Mouse (Mus musculus): ENCODE results near the gene Hook2.

The Hook2 gene

DNA sequence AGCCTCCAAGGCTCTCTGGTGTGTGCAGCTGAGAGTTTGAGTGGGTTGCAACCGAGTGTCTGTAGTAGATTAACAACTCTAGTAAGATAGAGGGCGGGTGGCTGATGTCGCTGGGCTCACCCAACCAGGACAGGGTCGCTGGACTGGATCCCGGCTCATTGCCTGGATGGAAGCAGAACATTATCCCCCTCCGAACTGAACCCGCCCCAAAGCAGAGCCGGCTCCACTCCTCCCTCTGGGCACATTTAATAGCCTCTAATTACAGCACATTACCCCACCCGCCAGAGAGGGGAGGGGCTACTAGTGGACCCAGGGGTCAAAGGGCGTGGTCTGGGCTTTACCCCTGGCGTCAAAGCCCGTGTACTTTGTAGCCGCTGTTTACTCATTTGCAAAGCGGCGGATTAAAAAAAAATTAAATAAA lies 1.1 kb upstream of the Hook2 start:
- peak; percentile 57 for DNase-seq

DNA sequence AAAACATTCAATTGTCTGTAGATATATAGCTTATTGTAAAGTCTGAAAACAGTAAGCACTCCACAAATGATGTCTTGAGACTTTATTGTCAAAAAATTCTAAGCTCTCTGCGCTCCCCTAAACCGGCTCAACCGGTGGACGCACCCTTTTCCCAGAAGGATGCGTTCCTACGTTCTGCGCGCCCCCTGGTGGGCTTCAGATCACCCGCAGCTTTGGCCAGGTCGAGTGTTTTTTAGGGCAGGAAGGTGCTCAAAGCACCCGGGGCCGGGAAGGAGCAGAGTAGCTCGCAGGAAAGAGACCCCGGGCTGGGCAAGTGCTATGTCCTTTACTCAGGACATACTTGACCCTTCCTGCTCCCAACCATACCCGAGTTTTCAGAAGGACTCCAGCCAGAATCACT lies 593 bp upstream of the Hook2 start:
- peak; percentile 93 for DNase-seq

DNA sequence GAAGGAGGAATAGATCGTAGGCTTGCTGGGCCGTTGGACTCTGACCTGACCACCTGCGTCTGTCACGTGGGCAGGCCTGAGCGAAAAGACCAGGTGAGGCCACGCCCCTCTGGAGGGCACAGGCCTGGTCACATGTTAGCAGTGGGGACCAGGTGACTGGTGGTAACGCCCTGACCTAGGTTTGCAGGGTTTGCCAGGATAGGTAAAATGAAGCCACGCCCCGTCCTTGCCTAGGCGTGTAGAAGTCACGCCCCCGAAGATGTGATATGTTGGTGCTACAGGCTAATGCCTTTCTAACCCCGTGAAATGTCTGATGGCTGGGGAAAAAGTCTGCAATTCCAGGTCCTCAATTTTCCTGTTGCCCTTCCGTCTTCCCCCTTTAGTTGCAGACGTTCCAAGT lies 433 bp downstream of the Hook2 start:
- no peak for DNase-seq

DNA sequence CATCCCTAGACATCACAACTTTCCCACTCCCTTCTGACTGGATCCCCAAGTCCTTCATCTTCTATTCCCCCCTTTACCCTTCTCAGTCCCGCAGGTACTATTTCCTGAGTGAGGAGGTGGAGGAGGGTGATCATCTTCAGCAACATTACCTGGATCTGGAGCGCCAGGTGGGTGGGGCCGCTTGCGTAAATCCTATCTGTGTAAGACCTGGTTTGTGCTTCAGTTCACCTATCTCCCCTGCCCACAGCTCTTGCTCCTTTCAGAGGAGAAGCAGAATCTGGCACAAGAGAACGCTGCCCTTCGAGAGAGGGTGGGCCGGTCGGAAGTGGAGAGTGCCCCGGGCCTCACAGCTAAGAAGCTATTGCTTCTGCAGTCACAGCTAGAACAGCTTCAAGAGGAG lies 4.0 kb downstream of the Hook2 start:
- DNase-seq, result no peak

DNA sequence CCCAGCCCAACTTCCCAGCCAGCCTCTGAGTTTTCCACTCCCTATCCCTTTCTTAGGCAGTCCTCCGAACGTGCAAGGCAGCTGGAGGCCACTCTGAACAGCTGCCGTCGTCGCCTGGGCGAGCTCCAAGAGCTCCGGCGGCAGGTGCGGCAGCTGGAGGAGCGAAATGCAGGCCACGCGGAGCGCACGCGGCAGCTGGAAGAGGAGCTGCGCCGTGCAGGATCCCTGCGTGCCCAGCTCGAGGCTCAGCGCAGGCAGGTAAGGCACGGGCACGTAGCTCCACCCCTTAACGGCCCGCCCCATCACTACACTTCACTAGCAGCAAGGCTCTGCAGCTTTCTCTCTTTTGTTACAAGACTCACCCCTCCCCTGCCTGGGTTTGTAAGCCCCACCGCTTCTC lies 5.3 kb downstream of the Hook2 start:
- DNase-seq, result no peak

DNA sequence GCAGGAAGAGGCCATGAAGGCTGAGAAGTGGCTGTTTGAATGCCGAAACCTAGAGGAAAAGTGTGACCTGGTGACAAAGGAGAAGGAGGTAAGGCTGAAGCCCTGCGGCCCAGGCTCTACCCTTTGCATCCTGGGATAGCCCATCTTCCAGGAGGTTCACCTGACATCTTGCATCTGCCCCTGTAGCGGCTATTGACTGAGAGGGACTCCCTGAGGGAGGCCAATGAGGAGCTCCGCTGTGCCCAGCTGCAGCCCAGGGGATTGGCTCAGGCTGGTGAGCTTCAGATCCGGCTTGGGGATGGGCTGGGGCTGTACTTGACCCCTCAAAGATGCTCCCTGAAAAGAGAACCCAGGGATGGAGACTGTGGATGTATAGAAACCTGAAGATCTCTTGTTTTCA lies 6.6 kb downstream of the Hook2 start:
- DNase-seq, result no peak

DNA sequence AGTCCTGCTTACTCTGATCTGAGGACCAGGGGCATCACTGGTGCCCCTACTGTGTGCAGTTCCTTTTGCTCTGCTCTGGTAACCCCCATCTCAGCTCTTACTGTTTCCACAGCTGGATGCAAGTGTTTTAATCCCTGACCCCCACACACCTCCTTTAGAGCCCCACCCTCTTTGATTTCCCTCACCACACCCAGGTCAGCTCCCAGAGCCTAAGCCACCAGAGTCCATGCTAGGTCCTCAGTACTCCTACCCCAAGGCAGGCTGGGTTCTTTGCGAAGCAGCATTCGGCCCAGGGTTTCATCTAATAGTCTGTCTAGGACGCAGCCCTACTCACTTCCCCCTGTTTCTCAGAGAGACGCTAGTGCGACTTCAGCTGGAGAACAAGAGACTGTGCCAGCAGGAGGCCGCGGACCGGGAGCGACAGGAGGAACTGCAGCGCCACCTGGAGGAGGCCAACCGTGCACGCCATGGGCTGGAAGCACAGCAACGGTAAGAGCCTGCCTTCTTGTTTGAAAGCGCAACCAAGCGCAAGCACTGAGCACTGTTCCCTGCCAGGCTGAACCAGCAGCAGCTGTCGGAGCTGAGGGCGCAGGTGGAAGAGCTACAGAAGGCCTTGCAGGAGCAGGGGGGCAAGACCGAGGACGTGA lies 7.4 kb downstream of the Hook2 start:
- peak; percentile 95 for DNase-seq

DNA sequence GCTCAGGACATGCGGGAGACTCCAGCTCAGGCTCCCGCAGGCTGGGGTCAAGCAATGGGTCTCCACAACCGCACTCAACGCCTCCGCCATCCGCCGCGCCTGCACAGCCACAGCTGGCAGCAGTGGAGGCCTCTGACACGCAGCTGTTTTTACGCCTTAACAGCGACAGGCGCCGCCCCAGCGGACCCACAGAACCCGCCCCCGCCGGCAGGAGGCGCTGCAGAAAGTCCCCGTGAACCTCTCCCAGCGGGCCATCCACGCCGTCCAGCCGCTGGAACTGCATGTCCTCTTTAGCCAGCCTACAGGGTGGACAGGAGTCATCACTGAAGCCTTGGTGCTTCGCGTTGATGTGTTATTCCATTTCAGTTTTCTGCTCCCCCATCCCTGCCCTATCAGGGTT lies 17.3 kb downstream of the Hook2 start:
- peak; percentile 60 for DNase-seq

DNA sequence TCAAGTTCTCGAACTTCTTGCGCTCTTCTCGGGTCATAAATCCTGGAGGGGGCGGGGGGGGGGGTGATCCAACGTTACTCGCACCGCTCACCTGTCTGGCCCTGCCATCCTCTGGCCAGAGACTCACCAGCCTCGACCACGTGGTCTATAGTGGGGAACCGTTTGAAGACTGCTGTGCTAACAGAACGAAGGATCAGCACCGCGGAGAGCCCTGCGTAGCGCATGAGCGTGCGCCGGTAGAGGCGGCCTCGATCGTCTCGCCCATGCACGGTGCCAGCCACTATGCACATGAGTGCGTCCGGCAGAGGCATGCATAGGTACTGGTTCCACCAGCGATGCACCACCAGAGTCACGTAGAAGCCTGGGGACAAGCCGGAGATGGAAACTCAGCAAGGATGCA lies 20.8 kb downstream of the Hook2 start:
- no peak for DNase-seq

DNA sequence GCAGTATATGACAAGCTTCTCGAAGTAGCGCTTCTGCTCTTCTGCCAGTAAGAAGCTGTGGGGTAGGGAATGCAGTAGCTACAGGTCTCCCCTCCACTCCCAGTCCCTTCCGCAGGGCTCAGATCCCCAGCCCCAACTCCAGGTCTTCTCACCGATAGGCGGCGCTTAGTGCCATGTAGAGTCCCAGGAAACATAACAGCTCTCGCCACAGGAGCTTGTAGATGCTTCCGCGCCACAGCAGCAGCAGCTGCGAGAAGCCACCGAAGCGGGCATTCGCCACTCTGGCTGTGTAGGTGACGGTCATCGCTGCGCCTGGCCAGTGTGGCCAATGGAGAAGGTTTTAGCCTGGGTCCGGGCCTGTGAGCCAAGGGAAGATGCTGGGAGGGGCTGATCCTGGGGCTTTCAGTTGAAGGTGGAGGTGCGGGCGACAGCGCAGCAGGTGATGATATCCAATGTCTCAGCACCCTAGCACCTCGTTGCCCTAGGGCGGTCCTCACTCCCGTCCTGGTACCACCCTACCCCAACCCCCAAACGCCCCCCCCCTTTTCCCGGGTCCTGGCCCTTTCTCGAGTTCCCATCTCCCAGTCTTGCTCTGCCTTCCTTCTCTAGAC lies 22.9 kb downstream of the Hook2 start:
- peak; percentile 92 for DNase-seq

DNA sequence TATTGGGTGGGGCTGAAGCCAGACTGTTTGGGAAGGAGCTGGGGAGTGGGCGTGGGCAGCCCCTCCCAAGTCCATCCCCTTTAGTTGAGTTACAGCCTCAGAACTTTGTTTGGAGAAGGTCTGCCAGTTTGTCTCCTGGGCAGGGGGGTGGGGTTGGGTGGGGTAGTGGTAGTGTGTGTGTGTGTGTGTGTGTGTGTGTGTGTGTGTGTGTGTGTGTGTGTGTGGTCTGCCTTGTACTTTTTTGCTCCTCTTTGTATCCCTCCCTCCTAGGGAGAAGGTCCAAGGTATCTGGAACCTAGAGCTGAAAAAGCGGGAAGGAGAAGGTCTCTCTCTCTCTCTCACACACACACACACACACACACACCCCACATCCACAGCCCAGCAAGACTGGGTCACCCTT lies 24.0 kb downstream of the Hook2 start, which contains the start of gene Best2:
TSS of gene Best2 (minus strand) at position 101 of the 400 bp plus-strand sequence.
- DNase-seq, result no peak

DNA sequence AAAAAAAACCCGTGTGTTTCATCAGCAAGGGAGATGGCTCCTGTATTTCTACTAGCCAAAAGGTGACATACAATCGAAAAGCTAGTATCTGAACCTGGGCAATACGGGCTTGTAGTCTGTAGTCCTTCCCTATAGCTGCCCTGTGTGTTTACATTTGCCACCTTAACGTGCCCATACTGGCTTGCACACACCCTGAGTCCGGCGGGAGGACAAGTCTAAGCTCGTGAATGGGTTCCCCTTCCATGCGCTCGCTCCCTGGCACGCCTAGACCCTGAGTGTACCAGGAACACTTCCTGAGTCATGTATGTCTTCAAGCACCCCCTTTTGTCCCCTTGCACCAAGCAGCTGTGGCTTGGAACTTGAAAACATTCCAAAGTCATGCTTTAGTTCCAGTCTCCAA lies 26.3 kb downstream of the Hook2 start:
- DNase-seq, result no peak

DNA sequence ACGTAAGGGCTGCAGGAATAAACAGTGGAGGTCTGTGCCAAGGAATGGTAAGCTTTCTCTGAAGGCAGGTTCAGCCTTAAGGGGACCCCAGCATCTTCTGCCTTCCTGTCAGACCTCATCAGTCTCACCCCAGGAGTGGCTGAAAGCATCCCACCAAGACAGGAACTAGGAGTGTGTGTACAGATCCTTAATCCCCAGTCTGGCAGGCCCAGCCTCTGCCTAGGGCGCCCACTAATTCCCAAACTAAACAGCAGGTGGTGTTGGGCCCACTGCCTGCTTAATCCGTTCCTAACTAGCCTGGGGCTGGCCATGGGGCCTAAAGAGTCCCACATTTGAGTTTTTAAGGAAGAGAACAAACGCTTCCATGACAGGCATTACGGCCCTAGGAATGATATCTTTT lies 26.8 kb downstream of the Hook2 start:
- DNase-seq, result peak; percentile 59

DNA sequence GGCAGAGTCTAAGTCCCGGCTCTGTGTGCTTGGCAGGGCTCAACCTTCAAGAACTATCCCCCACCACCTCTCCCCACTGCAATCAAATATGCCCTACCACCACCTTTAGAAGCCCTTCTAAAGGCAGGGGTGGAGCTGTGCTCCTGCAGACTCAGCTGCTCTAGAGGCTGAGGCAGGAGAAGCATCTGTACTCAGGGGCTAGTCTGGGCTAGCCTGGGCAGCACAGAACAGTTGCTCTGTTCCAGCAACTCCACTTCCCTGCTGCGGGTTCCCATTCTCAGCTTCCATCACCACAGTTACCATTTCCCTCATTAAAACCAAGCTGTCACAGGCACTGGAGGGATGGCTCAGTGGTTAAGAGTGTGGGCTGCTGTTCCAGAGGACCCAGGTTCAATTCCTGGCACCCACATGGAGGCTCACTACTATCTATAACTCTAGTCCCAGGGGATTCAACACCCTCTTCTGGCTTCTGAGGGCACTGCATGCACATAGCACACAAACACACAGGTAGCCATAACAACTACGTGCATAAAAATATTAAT lies 31.2 kb downstream of the Hook2 start:
- DNase-seq, result no peak

DNA sequence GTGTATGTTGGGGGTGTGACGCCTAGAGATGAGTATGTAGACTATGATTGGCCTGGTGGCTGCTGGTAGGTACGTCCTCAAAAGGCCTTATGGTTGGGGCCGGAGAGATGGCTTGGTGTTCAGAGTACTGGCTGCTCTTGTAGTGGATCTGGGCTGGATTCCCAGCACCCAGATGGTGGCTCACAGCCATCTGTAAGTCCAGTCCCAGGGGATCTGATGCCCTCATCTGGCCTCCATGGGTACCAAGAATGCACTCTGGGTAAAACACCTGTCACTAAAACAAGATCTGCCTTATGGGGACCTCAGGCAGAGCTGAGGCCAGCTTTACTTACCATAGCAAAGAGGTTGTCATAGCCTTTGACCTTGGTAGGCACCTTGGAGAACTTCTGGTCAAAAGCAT lies 33.4 kb downstream of the Hook2 start:
- DNase-seq, result no peak

DNA sequence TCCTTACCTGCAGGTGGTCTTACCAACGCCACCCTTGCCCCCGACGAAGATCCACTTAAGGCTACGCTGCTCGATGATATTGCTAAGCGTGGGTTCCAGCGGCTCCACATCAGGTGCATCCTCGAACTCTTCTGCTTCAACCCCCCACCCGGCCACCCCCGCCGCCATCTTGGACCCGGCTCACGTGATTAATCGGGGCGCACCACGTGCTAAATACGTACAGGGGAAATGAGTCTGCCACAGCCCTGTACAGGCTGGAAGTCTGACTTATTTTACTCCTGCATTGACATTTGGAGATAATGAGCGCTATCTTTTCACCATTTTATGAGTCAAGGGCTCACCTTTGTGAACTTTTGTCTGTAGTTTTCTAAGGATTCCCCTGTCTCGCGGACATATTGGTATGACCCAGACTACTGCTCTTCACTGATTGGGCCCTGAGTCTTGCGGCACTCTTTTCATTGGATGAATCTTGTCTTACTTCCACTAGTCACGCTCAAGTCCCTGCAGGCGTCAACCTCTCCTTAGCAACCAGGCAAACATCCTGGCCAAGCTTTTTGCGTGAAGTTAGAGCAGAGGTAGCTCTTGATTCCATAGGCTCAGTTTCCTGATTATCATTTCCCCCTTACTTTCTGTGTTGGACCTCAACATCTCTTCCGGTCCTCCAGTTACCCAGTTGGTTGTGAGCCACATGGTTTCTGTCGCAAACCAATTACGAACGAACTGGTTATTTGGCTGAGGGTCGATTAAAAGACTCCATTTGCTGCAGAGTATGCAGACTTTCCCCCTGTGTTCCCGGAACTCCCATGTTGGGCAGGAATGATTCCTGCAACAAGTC lies 34.9 kb downstream of the Hook2 start, which contains the start of gene Asna1:
TSS of gene Asna1 (minus strand) at position 184 of the 835 bp plus-strand sequence.
- peak; percentile 97 for DNase-seq

DNA sequence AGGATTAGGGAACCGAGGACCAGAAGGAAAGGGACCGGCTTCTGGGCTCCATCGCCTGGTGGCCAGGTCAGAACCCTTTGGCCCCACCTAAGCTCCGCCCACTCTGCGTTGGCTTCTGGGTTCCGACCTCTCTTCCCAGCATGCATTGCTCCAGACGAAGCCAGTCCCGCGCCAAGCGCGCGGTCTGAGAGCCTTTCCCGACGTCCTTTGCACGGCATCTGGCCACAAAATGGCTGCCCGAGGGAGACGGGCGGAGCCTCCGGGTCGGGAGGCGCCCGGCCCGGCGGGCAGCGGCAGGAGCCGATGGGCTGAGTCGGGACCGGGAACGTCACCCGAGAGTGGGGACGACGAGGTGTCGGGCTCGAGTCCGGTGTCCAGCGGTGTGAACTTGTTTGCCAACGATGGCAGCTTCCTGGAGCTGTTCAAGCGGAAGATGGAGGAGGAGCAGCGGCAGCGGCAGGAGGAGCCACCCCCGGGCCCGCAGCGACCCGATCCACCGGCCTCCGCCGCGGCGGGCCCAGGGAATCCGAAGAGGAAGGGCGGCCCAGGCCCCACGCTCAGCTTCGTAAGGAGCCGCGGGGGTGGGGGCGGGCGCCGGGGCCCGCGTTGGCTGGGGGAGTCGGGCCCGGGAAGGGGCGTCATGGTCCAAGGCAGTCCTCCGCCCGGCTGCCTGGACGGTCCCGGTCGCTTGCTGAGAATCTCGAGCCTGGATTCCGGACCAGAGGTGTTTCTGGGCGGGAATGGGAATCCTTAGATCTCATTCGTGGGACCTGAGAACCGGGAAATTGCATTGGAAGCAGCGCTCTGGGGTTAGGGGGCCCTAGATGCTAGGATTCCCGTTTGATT lies 36.5 kb downstream of the Hook2 start, which contains the start of gene Trir:
TSS of gene Trir (plus strand) at position 154 of the 846 bp plus-strand sequence.
- DNase-seq, result peak; percentile 98

DNA sequence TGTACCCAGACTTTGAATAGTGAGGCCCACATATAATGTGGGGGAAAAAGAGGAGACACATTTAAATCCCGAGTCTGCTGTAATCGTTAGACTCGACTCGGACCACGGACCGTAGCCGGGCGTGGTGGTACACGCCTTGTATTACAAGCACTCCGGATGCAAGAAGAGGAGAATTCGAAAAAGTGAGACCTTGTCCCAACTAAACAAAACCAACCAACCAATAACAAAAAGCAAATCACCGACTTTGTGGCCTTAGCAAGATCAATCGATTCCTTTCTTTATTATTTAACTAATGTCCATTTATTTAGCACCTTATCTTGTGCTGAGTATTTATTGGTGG lies 37.1 kb downstream of the Hook2 start:
- no peak for DNase-seq

DNA sequence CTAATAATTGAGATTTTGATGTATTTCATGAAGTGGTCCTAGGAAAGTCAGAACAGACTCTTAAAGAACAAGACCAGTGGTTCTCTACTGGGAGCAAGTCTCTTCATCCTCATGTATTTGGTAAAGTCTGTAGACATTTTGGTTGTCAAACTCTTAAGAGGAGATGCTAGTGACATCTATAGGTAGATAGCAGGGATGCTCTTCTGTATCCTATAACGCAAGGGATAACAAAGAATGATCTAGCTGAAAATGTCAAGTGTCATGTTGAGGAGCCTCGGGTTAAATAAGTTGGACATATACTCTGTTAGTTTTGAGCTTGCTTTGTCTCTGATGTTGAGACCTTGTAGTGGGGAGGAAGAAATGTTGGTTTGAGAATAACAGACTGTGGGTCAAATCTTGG lies 37.5 kb downstream of the Hook2 start:
- no peak for DNase-seq

DNA sequence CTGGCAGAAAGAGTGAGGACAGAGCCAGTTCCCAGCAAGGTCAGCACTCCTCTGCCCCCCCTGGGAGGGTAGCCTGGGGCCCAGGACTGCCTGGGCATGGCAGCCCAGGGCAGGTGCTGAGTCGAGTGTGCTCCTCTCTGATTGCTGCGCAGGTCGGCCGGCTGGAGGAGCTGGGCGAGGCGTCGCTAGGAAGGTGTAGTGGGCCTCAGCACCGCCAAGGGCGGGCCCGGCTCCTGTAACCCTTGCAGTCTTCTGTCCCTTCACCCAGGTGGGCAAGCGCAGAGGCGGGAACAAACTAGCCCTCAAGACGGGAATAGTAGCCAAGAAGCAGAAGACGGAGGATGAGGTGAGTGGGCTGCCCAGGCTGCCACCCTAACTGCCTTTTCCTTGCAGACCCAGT lies 38.9 kb downstream of the Hook2 start:
- no peak for DNase-seq

DNA sequence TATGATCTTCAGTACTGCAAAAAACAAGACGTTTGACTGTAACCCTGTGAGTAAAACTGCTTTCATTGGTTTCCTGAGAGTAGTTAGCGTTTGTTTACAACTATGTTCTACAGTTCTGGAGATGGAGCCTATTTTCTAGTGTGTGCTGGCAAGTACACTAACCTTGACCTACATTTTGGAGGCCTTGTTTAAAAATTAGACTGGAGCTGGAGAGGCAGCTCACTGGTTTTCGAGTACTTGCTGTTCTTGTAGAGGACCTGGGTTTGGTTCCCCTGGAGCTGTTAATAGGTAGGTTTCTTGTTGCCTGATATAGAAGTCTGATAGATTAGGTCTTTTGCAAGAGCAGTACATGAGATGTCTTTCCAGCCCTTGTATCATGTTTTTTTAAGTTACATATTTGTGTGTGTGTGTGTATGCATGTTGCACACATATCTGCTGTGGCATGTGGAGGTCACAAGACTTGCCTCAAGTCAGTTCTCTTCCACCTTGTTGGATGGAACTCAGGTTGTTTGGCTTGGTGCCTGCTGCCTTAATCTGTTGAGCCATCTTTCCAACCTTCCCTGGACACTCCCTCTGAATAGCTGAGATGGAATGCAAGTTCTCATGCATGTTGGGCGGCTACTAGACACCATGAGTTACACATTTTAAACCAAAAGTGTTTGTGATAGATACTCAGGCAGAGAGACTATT lies 42.4 kb downstream of the Hook2 start:
- no peak for DNase-seq

DNA sequence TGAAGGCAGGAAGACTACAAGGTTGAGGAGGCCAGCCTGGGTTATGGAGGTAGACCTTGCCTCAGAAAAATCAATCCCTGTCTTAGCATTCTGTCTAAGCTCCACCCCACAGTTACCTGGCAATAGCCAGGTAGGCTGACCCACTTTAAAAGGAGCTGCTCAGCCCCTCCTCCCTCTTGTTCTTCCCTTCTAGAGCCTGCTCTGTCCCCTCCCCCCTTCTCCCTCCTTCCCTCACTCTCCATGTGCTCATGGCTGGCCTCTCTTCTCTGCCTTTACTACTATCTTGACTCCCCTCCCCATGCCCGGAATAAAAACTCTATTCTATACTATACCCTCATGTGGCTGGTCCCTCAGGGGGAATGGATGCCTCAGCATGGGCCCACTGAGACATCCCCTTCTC lies 43.5 kb downstream of the Hook2 start:
- no peak for DNase-seq
